Mouse (Mus musculus) kidney, adult 2 months (tissue): ENCODE results near the gene Cyp1b1. TPM values are rescaled to one million over a fixed set of nuclear protein-coding genes. Genes with fewer than 3 reads are reported as not detected.
A peak's percentile ranks its signal among the peaks of the same experiment; 100 is the strongest.

ENCODE experiments used
- DNase-seq: peaks from one replicate; pipeline ENCODE4 v3.0.0; 2021
- H3K27ac ChIP-seq: fragments of 200-500 bp; 2 replicates; pipeline ENCODE4 v1.5.1; 2012; ENCODE audit warnings: low read depth, low read length, control low read depth, inconsistent platforms; ENCODE audit not compliant: insufficient read depth
- H3K27me3 ChIP-seq: fragments of 200-500 bp; replicated peaks from 2 replicates; pipeline ENCODE4 v1.6.1; 2012; ENCODE audit warnings: mild to moderate bottlenecking, moderate library complexity, low read length, inconsistent platforms; ENCODE audit not compliant: control insufficient read depth, insufficient read depth
- H3K36me3 ChIP-seq: fragments of 200-500 bp; 2 replicates; pipeline ENCODE4 v1.6.1; 2012; ENCODE audit warnings: mild to moderate bottlenecking, moderate library complexity, low read length, inconsistent platforms; ENCODE audit not compliant: control insufficient read depth, insufficient read depth
- H3K4me1 ChIP-seq: fragments of 200-500 bp; 2 replicates; pipeline ENCODE4 v1.6.1; 2011; ENCODE audit warnings: low read length; ENCODE audit not compliant: control insufficient read depth, insufficient read depth
- H3K4me3 ChIP-seq: fragments of 200-500 bp; 2 replicates; pipeline ENCODE4 v1.5.1; 2011; ENCODE audit warnings: mild to moderate bottlenecking, low read depth, low read length, control low read depth; ENCODE audit not compliant: insufficient read depth
- CTCF ChIP-seq: fragments of 200-500 bp; conservative IDR thresholded peaks from 2 replicates; pipeline ENCODE4 v1.5.1; 2011; ENCODE audit warnings: low read depth, mild to moderate bottlenecking, control low read depth, low read length, moderate library complexity, mixed read lengths; ENCODE audit not compliant: insufficient read depth, insufficient read length
- POLR2A ChIP-seq: fragments of 200-500 bp; IDR thresholded peaks from one replicate; pipeline ENCODE4 v1.6.1; 2011; ENCODE audit warnings: low read depth, low read length, control low read depth
- WGBS: fragments of 180-500 bp; shearing (Covaris S2); methylation state at CpG from one replicate; pipeline ENCODE4 v1.1.7; 2018; 5-methylcytosine and 5-hydroxymethylcytosine counted together
- polyA plus RNA-seq: library from polyadenylated mRNA; depleted of rRNA; stranded (reverse); fragments of >200 nt; gene quantifications from 2 replicates; pipeline ENCODE4 v1.2.3, GENCODE M21; 2012

The Cyp1b1 gene
- polyA plus RNA-seq, 1 experiment = 27.0 TPM

DNA sequence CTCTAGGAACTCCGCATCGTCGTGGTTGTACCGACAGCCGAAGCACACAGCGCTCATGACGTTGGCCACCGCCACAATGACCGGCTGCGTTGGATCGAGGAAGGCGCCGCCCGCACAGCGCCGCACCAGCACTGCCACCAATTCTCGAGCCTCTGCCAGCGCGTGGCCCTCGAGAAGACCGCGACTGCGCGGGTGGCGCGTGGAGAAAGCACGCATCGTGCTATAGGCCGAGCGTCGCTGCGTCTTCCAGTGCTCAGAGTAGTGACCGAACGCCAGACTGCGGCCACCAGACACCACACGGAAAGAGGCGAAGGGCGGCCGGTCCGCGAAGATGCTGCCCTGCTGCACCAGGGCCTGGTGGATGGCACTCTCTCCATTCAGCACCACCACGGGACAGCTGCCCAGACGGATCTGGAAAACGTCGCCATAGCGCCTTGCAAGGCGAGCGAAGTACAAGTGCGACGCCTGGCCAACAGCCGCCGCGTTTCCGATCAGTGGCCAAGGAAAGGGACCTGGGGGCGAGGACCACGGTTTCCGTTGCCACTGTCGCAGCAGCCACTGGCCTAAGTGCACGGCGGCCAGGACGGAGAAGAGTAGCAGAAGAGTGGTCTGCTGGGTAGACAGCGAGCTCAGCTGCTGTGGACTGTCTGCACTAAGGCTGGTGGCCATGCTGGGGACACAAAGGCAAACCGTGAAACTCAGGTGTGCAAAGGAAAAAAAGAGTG lies 1.1 kb downstream of the Cyp1b1 start:
- no peaks in the 10 kb centered on the region for H3K36me3 ChIP-seq
- peak overlapping the region; percentile 53 for H3K4me3 ChIP-seq
- DNase-seq = peak; percentile 51
- no peaks in the 10 kb centered on the region; the same call in 1 of the 2 replicates for H3K27me3 ChIP-seq
- H3K4me1 ChIP-seq = 0 out of 2 replicates have a peak, but pooled peaks cover 2% of the 10 kb centered on the region
- 1% methylated on average over 63 of the region's 63 CpGs for WGBS
- TF ChIP-seq POLR2A (no peak), CTCF (no peak)
- H3K27ac ChIP-seq = peak overlapping the region; percentile 69

DNA sequence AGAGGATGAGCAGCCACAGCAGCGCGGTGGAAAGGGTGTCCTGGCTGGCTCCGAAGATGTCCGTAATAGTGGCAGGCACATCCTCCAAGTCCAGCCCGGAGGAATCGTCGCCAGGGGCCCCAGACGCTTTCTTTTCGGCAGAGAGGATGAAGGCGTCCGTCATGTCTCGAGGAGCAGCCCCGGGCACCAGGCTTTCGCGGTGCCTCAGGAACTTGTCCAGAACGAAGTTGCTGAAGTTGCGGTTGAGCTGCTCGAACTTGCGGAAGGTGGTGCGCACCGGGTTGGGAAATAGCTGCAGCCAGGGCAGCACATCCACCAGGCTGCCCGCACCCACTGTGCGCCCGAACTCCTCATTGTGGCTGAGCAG lies 1.6 kb downstream of the Cyp1b1 start:
- Histone ChIP-seq H3K27ac (peak overlapping the region; percentile 69), H3K4me1 (0 out of 2 replicates have a peak, but pooled peaks cover 2% of the 10 kb centered on the region), H3K4me3 (peak overlapping the region; percentile 53)

DNA sequence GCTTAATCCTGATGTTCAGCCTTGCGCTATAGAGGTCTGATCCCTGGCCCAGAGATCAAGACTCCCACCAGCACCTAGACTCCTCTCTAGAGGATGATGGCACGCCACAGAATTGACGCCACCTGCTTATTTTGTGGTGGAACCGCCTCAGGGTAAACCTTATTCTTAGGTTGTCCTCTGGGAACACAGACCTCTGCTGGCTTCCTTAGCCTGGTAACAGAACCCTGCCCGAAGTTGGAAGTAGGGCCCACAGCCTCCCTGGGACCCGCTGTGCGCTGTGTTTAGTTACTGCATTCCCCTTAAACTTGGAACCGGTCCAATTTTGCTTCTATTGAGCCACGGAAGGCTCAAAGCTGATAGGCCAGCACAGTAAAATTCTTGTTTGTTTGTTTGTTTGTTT lies 2.3 kb downstream of the Cyp1b1 start:
- TF ChIP-seq POLR2A = no peak
- no peak for TF ChIP-seq CTCF
- Histone ChIP-seq H3K4me1 (0 out of 2 replicates have a peak, but pooled peaks cover 2% of the 10 kb centered on the region), H3K4me3 (peak overlapping the region; percentile 32), H3K27ac (0 out of 2 replicates have a peak overlapping the region, but pooled peaks have one; percentile 22), H3K36me3 (no peaks in the 10 kb centered on the region), H3K27me3 (no peaks in the 10 kb centered on the region; the same call in 1 of the 2 replicates)
- DNase-seq = no peak
- 40% methylated on average over 9 of the region's 9 CpGs for WGBS

More for the DNA sequence above, 1.6 kb downstream of the Cyp1b1 start:
- H3K27me3 ChIP-seq = no peaks in the 10 kb centered on the region; the same call in 1 of the 2 replicates
- no peaks in the 10 kb centered on the region for H3K36me3 ChIP-seq
- DNase-seq = no peak
- TF ChIP-seq CTCF = no peak
- no peak for TF ChIP-seq POLR2A
- 2% methylated on average over 24 of the region's 24 CpGs for WGBS

GRCm38 (mm10) chr17:79711944-79712343 lies 2.9 kb downstream of the Cyp1b1 start:
- H3K27me3 ChIP-seq = no peaks in the 10 kb centered on the region; the same call in 1 of the 2 replicates
- WGBS = 55% methylated on average over 6 of the region's 6 CpGs
- DNase-seq = no peak
- H3K27ac ChIP-seq = no peak overlapping the region
- no peak for TF ChIP-seq CTCF
- no peaks in the 10 kb centered on the region for H3K36me3 ChIP-seq
- 0 out of 2 replicates have a peak, but pooled peaks cover 2% of the 10 kb centered on the region for H3K4me1 ChIP-seq
- H3K4me3 ChIP-seq = peak overlapping the region; percentile 18; the same call in 1 of the 2 replicates

DNA sequence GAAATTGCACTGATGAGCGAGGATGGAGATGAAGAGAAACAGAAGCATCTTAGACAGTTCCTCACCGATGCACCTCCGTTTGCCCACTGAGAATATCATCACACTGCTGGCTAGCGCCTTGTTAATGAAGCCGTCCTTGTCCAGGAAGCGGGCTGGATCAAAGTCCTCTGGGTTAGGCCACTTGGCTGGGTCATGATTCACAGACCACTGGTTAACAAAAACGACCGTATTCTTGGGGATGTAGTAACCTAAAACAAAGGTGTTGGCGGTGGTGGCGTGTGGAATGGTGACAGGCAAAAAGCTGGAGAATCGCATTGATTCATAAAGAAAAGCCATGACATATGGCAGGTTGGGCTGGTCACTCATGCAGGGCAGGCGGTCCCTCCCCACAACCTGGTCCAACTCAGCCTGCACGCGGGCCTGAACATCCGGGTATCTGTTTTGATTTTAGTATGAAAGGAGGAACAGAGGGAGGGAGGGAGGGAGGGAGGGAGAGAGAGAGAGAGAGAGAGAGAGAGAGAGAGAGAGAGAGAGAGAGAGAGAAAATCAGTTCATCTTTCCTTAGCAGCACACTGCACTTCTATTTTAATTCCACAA lies 4.5 kb downstream of the Cyp1b1 start:
- 24% methylated on average over 15 of the region's 15 CpGs for WGBS
- DNase-seq = peak; percentile 51

GRCm38 (mm10) chr17:79709718-79710117 lies 5.1 kb downstream of the Cyp1b1 start:
- 0 out of 2 replicates have a peak, but pooled peaks cover 2% of the 10 kb centered on the region for H3K4me1 ChIP-seq
- no peaks in the 10 kb centered on the region for H3K36me3 ChIP-seq
- no peak for DNase-seq
- WGBS = 70% methylated on average over 1 of the region's 1 CpGs
- H3K27ac ChIP-seq = no peak overlapping the region
- no peak overlapping the region for H3K4me3 ChIP-seq
- TF ChIP-seq CTCF (no peak), POLR2A (no peak)
- no peaks in the 10 kb centered on the region; the same call in 1 of the 2 replicates for H3K27me3 ChIP-seq

More for the DNA sequence above, 4.5 kb downstream of the Cyp1b1 start:
- no peak overlapping the region for H3K27ac ChIP-seq
- H3K36me3 ChIP-seq = no peaks in the 10 kb centered on the region
- no peak for TF ChIP-seq POLR2A
- TF ChIP-seq CTCF = no peak
- H3K27me3 ChIP-seq = no peaks in the 10 kb centered on the region; the same call in 1 of the 2 replicates
- H3K4me3 ChIP-seq = no peak overlapping the region; the same call in 1 of the 2 replicates
- H3K4me1 ChIP-seq = 0 out of 2 replicates have a peak, but pooled peaks cover 2% of the 10 kb centered on the region

GRCm38 (mm10) chr17:79708168-79708567 lies 6.7 kb downstream of the Cyp1b1 start:
- DNase-seq = no peak
- TF ChIP-seq CTCF (no peak), POLR2A (no peak)
- 0 out of 2 replicates have a peak, but pooled peaks cover under 1% of the 10 kb centered on the region for H3K4me1 ChIP-seq
- H3K36me3 ChIP-seq = no peaks in the 10 kb centered on the region
- WGBS = 55% methylated on average over 7 of the region's 7 CpGs
- H3K4me3 ChIP-seq = no peak overlapping the region
- H3K27me3 ChIP-seq = no peaks in the 10 kb centered on the region; the same call in 1 of the 2 replicates
- H3K27ac ChIP-seq = no peak overlapping the region
